Mouse (Mus musculus) stomach, postnatal 0 days (tissue): Measurements from ENCODE around the gene Acan. TPM values are rescaled to one million over a fixed set of nuclear protein-coding genes. Genes with fewer than 3 reads are reported as not detected.

Source experiments
- ATAC-seq: fragments of 200-750 bp; cut with Nextera tagmentation; 2 replicates; pipeline ENCODE4 v1.8.0; 2017; ENCODE audit not compliant: low FRiP score, low TSS enrichment
- DNase-seq: peaks from one replicate; pipeline ENCODE4 v3.0.0-alpha.2; 2016; ENCODE audit warnings: low spot score
- H3K27ac ChIP-seq: fragments of 300-500 bp; sonication (generic); replicated peaks from 2 replicates; pipeline ENCODE4 v1.5.1; 2014; ENCODE audit warnings: mild to moderate bottlenecking, control low read depth
- H3K27me3 ChIP-seq: fragments of 300-500 bp; sonication (generic); 2 replicates; pipeline ENCODE4 v1.6.1; 2014; ENCODE audit warnings: low read length; ENCODE audit not compliant: control insufficient read depth, insufficient read depth
- H3K36me3 ChIP-seq: fragments of 300-500 bp; sonication (generic); 2 replicates; pipeline ENCODE4 v1.6.1; 2014; ENCODE audit warnings: low read length, mixed read lengths; ENCODE audit not compliant: control insufficient read depth, insufficient read depth
- H3K4me1 ChIP-seq: fragments of 300-500 bp; sonication (generic); replicated peaks from 2 replicates; pipeline ENCODE4 v1.6.1; 2014; ENCODE audit warnings: antibody characterized with exemption; ENCODE audit not compliant: control insufficient read depth, insufficient read depth
- H3K4me2 ChIP-seq: fragments of 300-500 bp; sonication (generic); replicated peaks from 2 replicates; pipeline ENCODE4 v1.6.1; 2014; ENCODE audit warnings: low read depth, mild to moderate bottlenecking, control low read depth, moderate library complexity
- H3K4me3 ChIP-seq: fragments of 300-500 bp; sonication (generic); 2 replicates; pipeline ENCODE4 v1.5.1; 2014; ENCODE audit warnings: low read depth, low read length, control low read depth
- H3K9ac ChIP-seq: fragments of 300-500 bp; sonication (generic); 2 replicates; pipeline ENCODE4 v1.6.1; 2014; ENCODE audit warnings: mild to moderate bottlenecking, low read length, control low read depth, mixed read lengths
- H3K9me3 ChIP-seq: fragments of 300-500 bp; sonication (generic); 2 replicates; pipeline ENCODE4 v1.6.1; 2016; ENCODE audit warnings: low read length; ENCODE audit not compliant: control insufficient read depth
- CTCF ChIP-seq: IDR thresholded peaks from 2 replicates; pipeline ENCODE4 v1.5.1; 2016; ENCODE audit warnings: antibody characterized with exemption, low read depth, mild to moderate bottlenecking, moderate library complexity
- EP300 ChIP-seq: optimal IDR thresholded peaks from 2 replicates; pipeline ENCODE3; 2016; ENCODE audit warnings: antibody characterized with exemption
- WGBS: fragments of 180-500 bp; shearing (Covaris S2); extraction: QIAGEN DNeasy Blood & Tissue Kit; methylation state at CpG from one replicate; pipeline ENCODE4 v1.1.7; 2014; 5-methylcytosine and 5-hydroxymethylcytosine counted together
- polyA plus RNA-seq: library from polyadenylated mRNA; unstranded; fragments of >200 nt; fragmentation: Nextera tagmentation; extraction: Ambion mirVana; gene quantifications from 2 replicates; pipeline ENCODE4 v1.2.1, GENCODE M21; 2015

Acan gene
- polyA plus RNA-seq, 1 experiment from 2014 or later = 0.02 TPM

DNA sequence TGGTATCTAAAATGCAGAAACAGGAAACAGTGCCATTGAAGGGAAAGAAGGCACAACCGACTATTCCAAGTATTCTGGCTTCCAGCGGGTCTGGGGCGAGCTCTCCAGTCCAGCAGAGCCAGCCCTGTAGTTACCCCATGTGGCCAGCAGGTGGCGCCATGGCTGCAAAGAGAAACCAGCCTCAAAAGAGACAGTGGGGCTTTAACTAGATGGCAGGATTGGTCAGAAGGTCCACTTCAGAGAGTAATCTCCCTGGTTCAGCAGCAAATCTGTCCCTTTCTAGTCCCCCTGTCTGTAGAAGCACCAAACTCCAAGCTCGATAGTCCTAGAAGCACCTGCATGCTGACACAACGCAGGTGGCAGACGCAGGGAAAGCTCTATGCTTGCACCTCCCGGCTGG is 87.6 kb downstream of the Acan start:
- ATAC-seq (no peak; the same call in 1 of the 2 replicates), DNase-seq (peak; percentile 78)
- TF ChIP-seq EP300 = no peak
- TF ChIP-seq CTCF = peak; percentile 98
- H3K4me3 ChIP-seq = no peak overlapping the region
- H3K27ac ChIP-seq = no peak overlapping the region
- H3K27me3 ChIP-seq = no peaks in the 10 kb centered on the region
- 33% methylated on average over 8 of the region's 8 CpGs for WGBS
- no peaks in the 10 kb centered on the region for H3K4me1 ChIP-seq
- H3K36me3 ChIP-seq = peaks cover 17% of the 10 kb centered on the region
- H3K9ac ChIP-seq = no peak overlapping the region
- no peak overlapping the region for H3K4me2 ChIP-seq
- no peaks in the 10 kb centered on the region for H3K9me3 ChIP-seq

DNA sequence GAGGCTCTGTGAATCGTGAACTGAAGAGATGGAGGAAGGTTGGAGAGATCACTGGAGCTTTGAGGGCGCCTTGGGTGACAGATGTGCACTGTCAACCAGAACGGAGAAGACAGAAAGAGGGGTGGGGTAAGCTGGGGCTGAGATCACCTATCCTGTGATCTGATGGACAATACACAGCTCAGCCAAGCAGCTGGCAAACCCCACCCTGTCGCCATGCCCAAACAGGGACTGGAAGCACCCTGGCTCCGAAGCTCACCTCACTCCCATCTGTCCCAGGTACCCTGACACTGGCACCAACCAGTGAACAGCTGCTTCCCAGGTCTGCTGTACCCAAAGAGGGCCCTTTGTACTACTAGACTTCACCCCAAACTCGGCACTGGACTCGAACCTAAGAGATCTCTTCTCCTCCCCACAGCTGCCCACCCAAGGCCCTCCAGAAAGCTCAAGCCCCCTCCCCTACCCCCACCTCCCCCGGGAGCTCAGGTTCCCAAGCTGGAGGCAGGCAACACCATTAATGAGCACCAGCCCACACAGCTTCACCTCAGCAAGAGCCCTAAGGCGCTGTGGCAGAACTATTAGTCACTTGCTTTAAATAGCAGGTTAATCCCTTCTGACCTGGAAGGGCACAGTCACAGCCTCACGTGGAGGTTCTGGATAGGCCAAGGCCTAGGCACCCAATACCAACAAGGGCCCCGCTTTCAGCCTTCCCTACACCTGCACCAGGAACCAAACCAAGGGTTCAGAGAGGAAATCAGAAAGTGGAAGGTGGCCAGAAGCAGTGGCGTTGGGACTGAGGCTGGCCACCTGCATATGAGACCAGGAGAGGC is 93.9 kb downstream of the Acan start:
- 49% methylated on average over 12 of the region's 12 CpGs for WGBS
- no peak for TF ChIP-seq CTCF
- Histone ChIP-seq H3K27ac (no peak overlapping the region; the same call in 1 of the 2 replicates), H3K9ac (peak overlapping the region; percentile 64; the same call in 1 of the 2 replicates), H3K4me3 (peak overlapping the region; percentile 55), H3K4me1 (no peaks in the 10 kb centered on the region), H3K4me2 (peak overlapping the region; percentile 65), H3K36me3 (peaks cover 11% of the 10 kb centered on the region), H3K9me3 (no peaks in the 10 kb centered on the region), H3K27me3 (no peaks in the 10 kb centered on the region)
- ATAC-seq (peak; percentile 80), DNase-seq (peak; percentile 57)

DNA sequence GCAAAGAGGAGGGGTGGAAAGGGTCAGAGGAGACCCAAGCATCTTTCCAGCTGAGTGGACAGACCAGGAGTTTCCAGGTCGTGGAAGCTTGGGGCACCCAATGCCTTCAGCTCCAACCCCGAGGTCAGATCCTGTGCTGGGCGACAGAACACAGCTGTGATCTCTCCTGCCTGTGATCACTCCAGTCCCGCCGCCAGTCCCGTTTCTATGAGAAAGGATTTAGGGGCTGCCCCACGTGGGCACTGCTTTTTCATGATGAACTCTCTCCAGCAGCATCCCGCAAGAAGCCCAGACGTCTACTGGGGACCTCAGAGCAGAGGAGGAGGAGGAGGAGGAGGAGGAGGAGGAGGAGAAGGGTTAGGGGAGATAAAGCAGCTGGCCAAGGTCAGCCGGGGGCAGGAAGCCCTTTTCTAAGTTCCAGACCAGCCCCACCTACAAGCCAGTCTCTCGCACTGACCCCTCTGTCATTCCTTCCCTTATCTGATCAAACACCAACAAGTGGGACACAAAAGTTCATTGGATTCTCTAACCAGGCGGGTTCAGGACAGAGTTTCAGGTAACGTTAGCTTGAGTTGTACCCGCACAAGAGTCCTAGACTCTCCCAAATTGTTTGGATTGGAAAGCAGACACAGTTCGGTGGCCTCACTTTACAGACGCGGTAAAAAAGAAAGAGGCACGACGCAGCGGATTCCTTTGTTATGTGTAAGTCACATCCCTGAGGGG is 94.8 kb downstream of the Acan start:
- TF ChIP-seq EP300 (no peak), CTCF (no peak)
- DNase-seq (no peak), ATAC-seq (0 out of 2 replicates have a peak, but pooled peaks have one; percentile 0)
- H3K9me3 ChIP-seq = no peaks in the 10 kb centered on the region
- no peaks in the 10 kb centered on the region for H3K27me3 ChIP-seq
- H3K36me3 ChIP-seq = peaks cover 5% of the 10 kb centered on the region
- H3K4me3 ChIP-seq = peak overlapping the region; percentile 55
- peak overlapping the region; percentile 64 for H3K9ac ChIP-seq
- H3K4me2 ChIP-seq = peak overlapping the region; percentile 65
- peak overlapping the region; percentile 70 for H3K27ac ChIP-seq
- H3K4me1 ChIP-seq = no peaks in the 10 kb centered on the region
- 1% methylated on average over 20 of the region's 20 CpGs for WGBS

DNA sequence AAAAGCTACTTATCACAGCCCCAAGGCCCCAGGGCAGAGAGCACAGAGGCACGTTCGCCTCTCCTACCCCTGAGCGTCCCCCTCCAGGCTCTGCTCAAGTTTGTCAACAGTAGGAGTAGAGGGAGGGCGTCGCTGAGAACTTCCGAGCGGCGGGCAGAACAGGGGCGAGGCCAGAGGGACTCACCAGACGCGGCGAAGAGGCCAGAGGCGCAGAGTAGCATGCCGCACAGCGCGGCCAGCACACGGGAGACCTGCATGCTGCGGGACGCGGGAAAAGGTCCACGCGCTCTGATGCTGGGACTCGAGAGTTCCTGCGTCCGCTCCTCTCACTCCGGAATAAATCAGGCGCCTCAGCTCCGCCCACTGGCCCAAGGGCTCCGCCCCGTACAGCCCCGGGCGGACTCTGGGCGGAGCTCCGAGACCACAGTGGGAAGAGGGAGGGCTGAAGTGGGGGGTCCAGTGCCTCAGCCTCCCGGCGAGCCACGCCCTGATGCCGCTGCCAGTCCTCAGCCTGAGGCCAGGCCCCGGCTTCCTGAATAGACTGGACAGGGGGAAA is 95.5 kb downstream of the Acan start, which contains the start of gene Mfge8:
Mfge8 (minus strand) TSS at position 350 of the 556 bp plus-strand sequence.
- Histone ChIP-seq H3K9ac (peak within 1 kb of the TSS; percentile 64), H3K9me3 (no peaks in the 10 kb centered on the region), H3K36me3 (peaks cover under 1% of the 10 kb centered on the region; the same call in 1 of the 2 replicates), H3K27ac (peak within 1 kb of the TSS; percentile 70), H3K4me3 (peak within 1 kb of the TSS; percentile 55), H3K4me1 (no peaks in the 10 kb centered on the region), H3K27me3 (no peaks in the 10 kb centered on the region), H3K4me2 (peak within 1 kb of the TSS; percentile 65)
- WGBS = 0% methylated on average over 37 of the region's 39 CpGs
- TF ChIP-seq CTCF (no peak; the same call in 1 of the 2 replicates), EP300 (no peak)
- ATAC-seq = peak; percentile 93
- peak; percentile 91 for DNase-seq

DNA sequence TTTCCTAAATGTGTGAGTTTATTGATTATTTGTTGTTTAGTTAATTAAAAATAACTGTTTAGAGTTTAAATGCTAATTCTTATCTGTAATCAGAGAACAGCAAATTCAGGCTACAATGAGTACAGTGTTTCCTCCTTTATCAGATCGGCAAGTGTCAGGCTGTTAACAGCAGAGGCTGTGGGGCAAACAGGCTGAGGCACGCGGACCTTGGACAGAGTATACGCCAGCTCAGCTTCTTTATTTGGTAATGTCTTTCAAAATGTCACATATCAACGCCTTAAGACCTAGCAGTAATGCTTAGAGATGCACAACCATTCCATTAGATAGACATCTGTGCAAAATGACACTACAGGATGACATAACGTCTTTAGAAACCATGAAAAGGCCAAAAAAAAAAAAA is 96.2 kb downstream of the Acan start:
- Histone ChIP-seq H3K4me3 (no peak overlapping the region), H3K4me1 (no peaks in the 10 kb centered on the region), H3K4me2 (no peak overlapping the region), H3K27ac (no peak overlapping the region), H3K36me3 (no peaks in the 10 kb centered on the region), H3K27me3 (no peaks in the 10 kb centered on the region), H3K9ac (no peak overlapping the region), H3K9me3 (no peaks in the 10 kb centered on the region)
- WGBS = 41% methylated on average over 6 of the region's 6 CpGs
- TF ChIP-seq CTCF (no peak), EP300 (no peak)
- DNase-seq (no peak), ATAC-seq (no peak)
